Mouse (Mus musculus) stomach, embryonic 16.5 days (tissue): ENCODE measurements around the gene Ywhae. TPM values are rescaled to one million over a fixed set of nuclear protein-coding genes. Genes with fewer than 3 reads are reported as not detected.

Source experiments
- ATAC-seq: fragments of 200-750 bp; cut with Nextera tagmentation; 2 replicates; pipeline ENCODE4 v1.8.0; 2017; ENCODE audit warnings: moderate number of reproducible peaks, moderate TSS enrichment; ENCODE audit not compliant: insufficient read depth, low FRiP score
- H3K27ac ChIP-seq: fragments of 300-500 bp; sonication (generic); 2 replicates; pipeline ENCODE4 v1.5.1; 2014; ENCODE audit warnings: low read length
- H3K27me3 ChIP-seq: fragments of 300-500 bp; sonication (generic); 2 replicates; pipeline ENCODE4 v1.6.1; 2014; ENCODE audit warnings: low read length, control low read depth, mixed read lengths; ENCODE audit not compliant: control insufficient read depth, insufficient read depth
- H3K36me3 ChIP-seq: fragments of 300-500 bp; sonication (generic); 2 replicates; pipeline ENCODE4 v1.6.1; 2014; ENCODE audit warnings: low read length; ENCODE audit not compliant: control insufficient read depth, insufficient read depth
- H3K4me1 ChIP-seq: fragments of 300-500 bp; sonication (generic); 2 replicates; pipeline ENCODE4 v1.6.1; 2014; ENCODE audit warnings: low read length, control low read depth, mixed read lengths; ENCODE audit not compliant: control insufficient read depth, insufficient read depth
- H3K4me2 ChIP-seq: fragments of 300-500 bp; sonication (generic); 2 replicates; pipeline ENCODE4 v1.6.1; 2014; ENCODE audit warnings: low read depth, low read length, mixed read lengths
- H3K4me3 ChIP-seq: fragments of 300-500 bp; sonication (generic); replicated peaks from 2 replicates; pipeline ENCODE4 v1.5.1; 2014; ENCODE audit warnings: mild to moderate bottlenecking, low read length
- H3K9ac ChIP-seq: fragments of 300-500 bp; sonication (generic); 2 replicates; pipeline ENCODE4 v1.6.1; 2014; ENCODE audit warnings: low read length
- H3K9me3 ChIP-seq: fragments of 300-500 bp; sonication (generic); replicated peaks from 2 replicates; pipeline ENCODE4 v1.6.1; 2016; ENCODE audit warnings: low read length, control low read depth; ENCODE audit not compliant: control insufficient read depth
- WGBS: fragments of 180-500 bp; shearing (Covaris S2); extraction: QIAGEN DNeasy Blood & Tissue Kit; methylation state at CpG from one replicate; pipeline ENCODE4 v1.1.7; 2014; 5-methylcytosine and 5-hydroxymethylcytosine counted together
- polyA plus RNA-seq: library from polyadenylated mRNA; unstranded; fragments of >200 nt; fragmentation: Nextera tagmentation; extraction: Ambion mirVana; gene quantifications from 2 replicates; pipeline ENCODE4 v1.2.1, GENCODE M21; 2015

Gene Ywhae
- polyA plus RNA-seq, 1 experiment from 2014 or later, result 689 TPM

- Histone ChIP-seq H3K36me3 (no peaks in the 10 kb centered on the region), H3K27me3 (no peaks in the 10 kb centered on the region), H3K9ac (peak overlapping the region; percentile 96), H3K4me3 (peak overlapping the region; percentile 80), H3K4me1 (peaks cover 32% of the 10 kb centered on the region), H3K9me3 (no peaks in the 10 kb centered on the region), H3K27ac (peak overlapping the region; percentile 94), H3K4me2 (peak overlapping the region; percentile 83)
- ATAC-seq, result peak; percentile 67
- under 1% methylated on average over 51 of the region's 52 CpGs for WGBS
These were observed 715 bp downstream of the Ywhae start for GRCm38 (mm10) chr11:75733227-75733940.

- WGBS, result 69% methylated on average over 5 of the region's 5 CpGs
- peak overlapping the region; percentile 80; the same call in 1 of the 2 replicates for H3K4me3 ChIP-seq
- ATAC-seq, result no peak
- no peak overlapping the region for H3K9ac ChIP-seq
- no peaks in the 10 kb centered on the region for H3K9me3 ChIP-seq
- H3K36me3 ChIP-seq, result no peaks in the 10 kb centered on the region
- peaks cover 40% of the 10 kb centered on the region for H3K4me1 ChIP-seq
- H3K27ac ChIP-seq, result no peak overlapping the region
- H3K27me3 ChIP-seq, result no peaks in the 10 kb centered on the region
- peak overlapping the region; percentile 83 for H3K4me2 ChIP-seq
These were observed 3.0 kb downstream of the Ywhae start for GRCm38 (mm10) chr11:75735462-75736252.

- Histone ChIP-seq H3K36me3 (no peaks in the 10 kb centered on the region), H3K4me2 (peak overlapping the region; percentile 21; the same call in 1 of the 2 replicates), H3K27ac (peak overlapping the region; percentile 6; the same call in 1 of the 2 replicates), H3K4me1 (peaks cover 46% of the 10 kb centered on the region), H3K9ac (no peak overlapping the region; the same call in 1 of the 2 replicates), H3K9me3 (no peaks in the 10 kb centered on the region), H3K4me3 (no peak overlapping the region), H3K27me3 (no peaks in the 10 kb centered on the region)
- no peak for ATAC-seq
- 43% methylated on average over 3 of the region's 3 CpGs for WGBS
These were observed 4.3 kb downstream of the Ywhae start for GRCm38 (mm10) chr11:75736978-75737377.

- no peaks in the 10 kb centered on the region for H3K9me3 ChIP-seq
- no peak overlapping the region for H3K27ac ChIP-seq
- WGBS, result 63% methylated on average over 2 of the region's 2 CpGs
- no peak overlapping the region for H3K4me3 ChIP-seq
- no peak for ATAC-seq
- no peaks in the 10 kb centered on the region for H3K36me3 ChIP-seq
- H3K9ac ChIP-seq, result no peak overlapping the region
- no peak overlapping the region for H3K4me2 ChIP-seq
- peaks cover 42% of the 10 kb centered on the region for H3K4me1 ChIP-seq
- H3K27me3 ChIP-seq, result no peaks in the 10 kb centered on the region
These were observed 5.3 kb downstream of the Ywhae start for GRCm38 (mm10) chr11:75737806-75738476.

- WGBS, result 92% methylated on average over 7 of the region's 7 CpGs
- no peak overlapping the region for H3K4me3 ChIP-seq
- H3K9me3 ChIP-seq, result no peaks in the 10 kb centered on the region
- H3K4me2 ChIP-seq, result no peak overlapping the region
- H3K4me1 ChIP-seq, result peaks cover 42% of the 10 kb centered on the region
- no peak for ATAC-seq
- H3K27ac ChIP-seq, result no peak overlapping the region
- no peak overlapping the region for H3K9ac ChIP-seq
- H3K36me3 ChIP-seq, result no peaks in the 10 kb centered on the region
- no peaks in the 10 kb centered on the region for H3K27me3 ChIP-seq
These were observed 5.8 kb downstream of the Ywhae start for GRCm38 (mm10) chr11:75738477-75738821.

- 48% methylated on average over 3 of the region's 3 CpGs for WGBS
- Histone ChIP-seq H3K4me2 (no peak overlapping the region), H3K9me3 (no peaks in the 10 kb centered on the region), H3K27me3 (no peaks in the 10 kb centered on the region), H3K4me1 (peaks cover 37% of the 10 kb centered on the region), H3K4me3 (no peak overlapping the region), H3K9ac (no peak overlapping the region), H3K36me3 (no peaks in the 10 kb centered on the region), H3K27ac (no peak overlapping the region)
- ATAC-seq, result no peak
These were observed 7.5 kb downstream of the Ywhae start for GRCm38 (mm10) chr11:75740204-75740603.

GRCm38 (mm10) chr11:75741615-75742014, 8.9 kb downstream of the Ywhae start:
- WGBS, result 66% methylated on average over 3 of the region's 3 CpGs
- Histone ChIP-seq H3K4me1 (peaks cover 37% of the 10 kb centered on the region), H3K9me3 (no peaks in the 10 kb centered on the region), H3K27ac (no peak overlapping the region), H3K4me2 (no peak overlapping the region), H3K9ac (no peak overlapping the region), H3K27me3 (no peaks in the 10 kb centered on the region), H3K36me3 (no peaks in the 10 kb centered on the region), H3K4me3 (no peak overlapping the region)
- ATAC-seq, result 0 out of 2 replicates have a peak, but pooled peaks have one; percentile 17

- H3K27me3 ChIP-seq, result no peaks in the 10 kb centered on the region
- no peaks in the 10 kb centered on the region for H3K36me3 ChIP-seq
- 90% methylated on average over 3 of the region's 3 CpGs for WGBS
- H3K9me3 ChIP-seq, result no peaks in the 10 kb centered on the region
- peaks cover 33% of the 10 kb centered on the region for H3K4me1 ChIP-seq
- no peak overlapping the region for H3K27ac ChIP-seq
- no peak overlapping the region for H3K4me3 ChIP-seq
- H3K9ac ChIP-seq, result no peak overlapping the region
- no peak for ATAC-seq
- no peak overlapping the region for H3K4me2 ChIP-seq
These were observed 12.1 kb downstream of the Ywhae start for GRCm38 (mm10) chr11:75744761-75745160.

GRCm38 (mm10) chr11:75750537-75750936, 17.9 kb downstream of the Ywhae start:
- no peaks in the 10 kb centered on the region for H3K27me3 ChIP-seq
- no peak overlapping the region for H3K4me2 ChIP-seq
- WGBS, result 71% methylated on average over 1 of the region's 1 CpGs
- no peaks in the 10 kb centered on the region for H3K9me3 ChIP-seq
- no peak overlapping the region for H3K27ac ChIP-seq
- H3K9ac ChIP-seq, result no peak overlapping the region
- no peaks in the 10 kb centered on the region; the same call in 1 of the 2 replicates for H3K36me3 ChIP-seq
- no peak overlapping the region for H3K4me3 ChIP-seq
- ATAC-seq, result no peak
- H3K4me1 ChIP-seq, result peaks cover 20% of the 10 kb centered on the region
